Mouse (Mus musculus): ENCODE data around the gene Plk5.
A peak's percentile ranks its signal among the peaks of the same experiment; 100 is the strongest.

The Plk5 gene

GRCm38 (mm10) chr10:80357336-80357735 lies 1.1 kb downstream of the Plk5 start:
- DNase-seq (ENCODE audit: low read depth, low spot score), result no peak

- DNase-seq (ENCODE audit: low read depth, low spot score), result no peak
These were observed 1.9 kb downstream of the Plk5 start for GRCm38 (mm10) chr10:80357994-80358639.

- no peak for DNase-seq (ENCODE audit: low read depth, low spot score)
These were observed 7.5 kb downstream of the Plk5 start for GRCm38 (mm10) chr10:80363734-80364133.

GRCm38 (mm10) chr10:80365736-80366135 lies 9.5 kb downstream of the Plk5 start:
- no peak for DNase-seq (ENCODE audit: low read depth, low spot score)

GRCm38 (mm10) chr10:80367954-80368353 lies 11.7 kb downstream of the Plk5 start:
- DNase-seq (ENCODE audit: low read depth, low spot score), result no peak

GRCm38 (mm10) chr10:80368392-80368791 lies 12.1 kb downstream of the Plk5 start:
- peak; percentile 72 for DNase-seq (ENCODE audit: low read depth, low spot score)

- no peak for DNase-seq (ENCODE audit: low read depth, low spot score)
These were observed 13.9 kb downstream of the Plk5 start for GRCm38 (mm10) chr10:80369995-80370747.

- peak; percentile 72 for DNase-seq (ENCODE audit: low read depth, low spot score)
These were observed 15.2 kb downstream of the Plk5 start for GRCm38 (mm10) chr10:80371411-80371966.

GRCm38 (mm10) chr10:80371983-80372382 lies 15.7 kb downstream of the Plk5 start:
- DNase-seq (ENCODE audit: low read depth, low spot score), result no peak

- DNase-seq (ENCODE audit: low read depth, low spot score), result no peak
These were observed 16.4 kb downstream of the Plk5 start for GRCm38 (mm10) chr10:80372706-80373105.

GRCm38 (mm10) chr10:80374063-80374462 lies 17.8 kb downstream of the Plk5 start:
- DNase-seq (ENCODE audit: low read depth, low spot score), result peak; percentile 75

- peak; percentile 95 for DNase-seq (ENCODE audit: low read depth, low spot score)
These were observed 19.9 kb downstream of the Plk5 start for GRCm38 (mm10) chr10:80376160-80376559.

- no peak for DNase-seq (ENCODE audit: low read depth, low spot score)
These were observed 21.5 kb downstream of the Plk5 start for GRCm38 (mm10) chr10:80377716-80378115.

GRCm38 (mm10) chr10:80382641-80383365 lies 26.5 kb downstream of the Plk5 start:
- DNase-seq (ENCODE audit: low read depth, low spot score), result no peak

GRCm38 (mm10) chr10:80383431-80383830 lies 27.2 kb downstream of the Plk5 start:
- DNase-seq (ENCODE audit: low read depth, low spot score), result no peak

GRCm38 (mm10) chr10:80384115-80384639 lies 27.9 kb downstream of the Plk5 start:
- no peak for DNase-seq (ENCODE audit: low read depth, low spot score)

- no peak for DNase-seq (ENCODE audit: low read depth, low spot score)
These were observed 28.4 kb downstream of the Plk5 start for GRCm38 (mm10) chr10:80384709-80385108.

- DNase-seq (ENCODE audit: low read depth, low spot score), result no peak
These were observed 29.1 kb downstream of the Plk5 start for GRCm38 (mm10) chr10:80385310-80385709.

GRCm38 (mm10) chr10:80385811-80386734 lies 29.8 kb downstream of the Plk5 start:
- DNase-seq (ENCODE audit: low read depth, low spot score), result peak; percentile 83

- no peak for DNase-seq (ENCODE audit: low read depth, low spot score)
These were observed 30.6 kb downstream of the Plk5 start for GRCm38 (mm10) chr10:80386735-80387471.
